Mouse (Mus musculus) neutrophil, adult 5-6 weeks (primary cell): Measurements from ENCODE around the gene Rab19. TPM values are rescaled to one million over a fixed set of nuclear protein-coding genes. Genes with fewer than 3 reads are reported as not detected.
"Not testable (repeated sequence)": the region's sequence is repeated elsewhere in the genome, so short reads cannot be mapped to it uniquely, and the experiment has no call there.

Experiments
- ATAC-seq: fragments of 151-379, 151-347 bp; 2 replicates; pipeline ENCODE4 v1.8.0; 2017; ENCODE audit warnings: mild to moderate bottlenecking, moderate TSS enrichment; ENCODE audit not compliant: insufficient number of reproducible peaks, poor library complexity, low FRiP score, severe bottlenecking; ENCODE audit errors: extremely low read depth
- total RNA-seq: library from RNA; stranded (forward); fragments of 200-1000 nt; gene quantifications from 2 replicates; pipeline ENCODE4 v1.2.3, GENCODE M21; 2017

Rab19 gene
- total RNA-seq, 1 experiment from 2014 or later, result 15.6 TPM

- ATAC-seq, result not testable (repeated sequence)
Measured at GRCm38 (mm10) chr6:39378161-39378835, 2.7 kb upstream of the Rab19 start.

GRCm38 (mm10) chr6:39379224-39379623, 1.8 kb upstream of the Rab19 start:
- ATAC-seq, result peak; percentile 77

GRCm38 (mm10) chr6:39379749-39380148, 1.2 kb upstream of the Rab19 start:
- ATAC-seq, result peak; percentile 49

- no peak for ATAC-seq
Measured at GRCm38 (mm10) chr6:39380276-39380675, 699 bp upstream of the Rab19 start.

GRCm38 (mm10) chr6:39389988-39390387, 9.0 kb downstream of the Rab19 start:
- ATAC-seq, result no peak

- no peak for ATAC-seq
Measured at GRCm38 (mm10) chr6:39395471-39395870, 14.5 kb downstream of the Rab19 start.

GRCm38 (mm10) chr6:39395916-39396315, 14.9 kb downstream of the Rab19 start:
- no peak for ATAC-seq

- ATAC-seq, result no peak
Measured at GRCm38 (mm10) chr6:39397046-39397445, 16.1 kb downstream of the Rab19 start.

- ATAC-seq, result no peak
Measured at GRCm38 (mm10) chr6:39398342-39398741, 17.4 kb downstream of the Rab19 start.

- no peak for ATAC-seq
Measured at GRCm38 (mm10) chr6:39400343-39400742, 19.4 kb downstream of the Rab19 start.

- no peak for ATAC-seq
Measured at GRCm38 (mm10) chr6:39403136-39403535, 22.2 kb downstream of the Rab19 start.

- ATAC-seq, result no peak
Measured at GRCm38 (mm10) chr6:39406480-39406879, 25.5 kb downstream of the Rab19 start.

GRCm38 (mm10) chr6:39414106-39414505, 33.1 kb downstream of the Rab19 start:
- no peak for ATAC-seq

- peak; percentile 43; the same call in 1 of the 2 replicates for ATAC-seq
Measured at GRCm38 (mm10) chr6:39415762-39416161, 34.8 kb downstream of the Rab19 start.

- not testable (repeated sequence) for ATAC-seq
Measured at GRCm38 (mm10) chr6:39416654-39417053, 35.7 kb downstream of the Rab19 start.

- ATAC-seq, result no peak
Measured at GRCm38 (mm10) chr6:39419386-39419850, 38.4 kb downstream of the Rab19 start.

GRCm38 (mm10) chr6:39419851-39420721, 39.1 kb downstream of the Rab19 start, which contains the start of gene Mkrn1:
Gene Mkrn1, minus strand, starts transcription at chr6:39420462.
- peak; percentile 84 for ATAC-seq

- ATAC-seq, result no peak
Measured at GRCm38 (mm10) chr6:39420867-39421266, 39.9 kb downstream of the Rab19 start.

GRCm38 (mm10) chr6:39423130-39423551, 42.2 kb downstream of the Rab19 start:
- no peak for ATAC-seq

GRCm38 (mm10) chr6:39423686-39424085, 42.7 kb downstream of the Rab19 start:
- no peak for ATAC-seq
